Mouse (Mus musculus): ENCODE data around the gene Tbc1d10c.

The Tbc1d10c gene

GRCm38 (mm10) chr19:4190831-4191334 is at the start of gene Tbc1d10c:
Gene Tbc1d10c, minus strand, starts transcription at chr19:4191284.
- DNase-seq = peak; percentile 97

- DNase-seq = peak; percentile 75
Observed at GRCm38 (mm10) chr19:4240247-4240668, 49.2 kb upstream of the Tbc1d10c start.

- DNase-seq = no peak
Observed at GRCm38 (mm10) chr19:4234548-4234947, 43.5 kb upstream of the Tbc1d10c start.

- peak; percentile 94 for DNase-seq
Observed at GRCm38 (mm10) chr19:4232651-4233050, 41.6 kb upstream of the Tbc1d10c start.

GRCm38 (mm10) chr19:4232186-4232572 is 41.1 kb upstream of the Tbc1d10c start:
- peak; percentile 97 for DNase-seq

- DNase-seq = peak; percentile 100
Observed at GRCm38 (mm10) chr19:4231253-4232185, 40.4 kb upstream of the Tbc1d10c start, which contains the start of gene Pold4. Gene Pold4, plus strand, starts transcription at chr19:4231899.

GRCm38 (mm10) chr19:4230415-4230814 is 39.3 kb upstream of the Tbc1d10c start:
- peak; percentile 97 for DNase-seq

- DNase-seq = peak; percentile 95
Observed at GRCm38 (mm10) chr19:4229451-4230076, 38.5 kb upstream of the Tbc1d10c start.

GRCm38 (mm10) chr19:4228891-4229290 is 37.8 kb upstream of the Tbc1d10c start:
- peak; percentile 88 for DNase-seq

GRCm38 (mm10) chr19:4227894-4228678 is 37.0 kb upstream of the Tbc1d10c start:
- peak; percentile 96 for DNase-seq

GRCm38 (mm10) chr19:4227446-4227845 is 36.4 kb upstream of the Tbc1d10c start:
- no peak for DNase-seq

- peak; percentile 88 for DNase-seq
Observed at GRCm38 (mm10) chr19:4226779-4227178, 35.7 kb upstream of the Tbc1d10c start.

- peak; percentile 91 for DNase-seq
Observed at GRCm38 (mm10) chr19:4222165-4222564, 31.1 kb upstream of the Tbc1d10c start.

- peak; percentile 95 for DNase-seq
Observed at GRCm38 (mm10) chr19:4220957-4221743, 30.1 kb upstream of the Tbc1d10c start.

- peak; percentile 90 for DNase-seq
Observed at GRCm38 (mm10) chr19:4220416-4220815, 29.3 kb upstream of the Tbc1d10c start.

- DNase-seq = peak; percentile 91
Observed at GRCm38 (mm10) chr19:4219943-4220342, 28.9 kb upstream of the Tbc1d10c start.

- DNase-seq = peak; percentile 87
Observed at GRCm38 (mm10) chr19:4218784-4219183, 27.7 kb upstream of the Tbc1d10c start.

- DNase-seq = no peak
Observed at GRCm38 (mm10) chr19:4218293-4218692, 27.2 kb upstream of the Tbc1d10c start.

GRCm38 (mm10) chr19:4217855-4218254 is 26.8 kb upstream of the Tbc1d10c start:
- DNase-seq = no peak

- DNase-seq = no peak
Observed at GRCm38 (mm10) chr19:4217140-4217539, 26.1 kb upstream of the Tbc1d10c start.

GRCm38 (mm10) chr19:4216041-4216685 is 25.1 kb upstream of the Tbc1d10c start:
- DNase-seq = peak; percentile 92

Measured in heart, adult 11 months (tissue).